Mouse (Mus musculus) cerebellum, postnatal 25 days (tissue): ENCODE results near the gene Atf1.
"Not testable (repeated sequence)": the region's sequence is repeated elsewhere in the genome, so short reads cannot be mapped to it uniquely, and the experiment has no call there.

Source experiments
- DNase-seq, 2 experiments: peaks; one replicate each; pipeline ENCODE4 v3.0.0; 2021; ENCODE audit warnings: mixed read lengths in 2 of 2

Gene Atf1

GRCm38 (mm10) chr15:100260351-100260750 is 32.7 kb downstream of the Atf1 start:
- DNase-seq, result not testable (repeated sequence)

DNA sequence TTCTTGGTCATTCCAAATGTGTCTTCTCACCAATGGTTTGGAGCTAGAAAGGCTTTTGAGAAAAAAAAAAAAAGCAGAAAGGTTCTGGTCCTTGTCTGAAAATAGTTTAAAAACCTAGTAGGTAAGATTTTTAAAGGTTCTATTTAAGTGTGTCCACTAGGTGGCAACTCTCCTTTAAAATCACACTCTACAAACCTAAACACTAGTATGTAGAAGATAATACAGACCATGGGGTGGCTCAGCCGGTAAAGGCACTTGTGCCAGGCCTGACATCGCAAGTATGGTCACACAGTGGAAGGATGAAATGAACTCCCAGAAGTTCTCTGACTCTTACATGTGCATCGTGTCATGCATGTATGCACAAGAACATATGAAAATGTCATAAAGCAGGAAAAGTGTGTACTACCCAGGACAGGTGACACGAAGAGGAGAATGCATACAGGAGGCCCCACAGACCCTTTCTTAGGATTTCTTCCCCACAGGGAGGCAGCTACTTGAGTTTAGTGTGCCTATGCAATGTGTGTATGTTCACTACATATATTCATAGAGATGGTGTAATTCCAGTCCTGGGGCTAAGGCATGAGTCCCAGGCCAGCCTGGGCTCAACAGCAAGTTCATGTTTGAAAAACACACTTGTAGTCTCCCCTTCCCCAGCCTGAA is 35.8 kb downstream of the Atf1 start:
- peak in 1 of 2 experiments; percentile 25 for DNase-seq

DNA sequence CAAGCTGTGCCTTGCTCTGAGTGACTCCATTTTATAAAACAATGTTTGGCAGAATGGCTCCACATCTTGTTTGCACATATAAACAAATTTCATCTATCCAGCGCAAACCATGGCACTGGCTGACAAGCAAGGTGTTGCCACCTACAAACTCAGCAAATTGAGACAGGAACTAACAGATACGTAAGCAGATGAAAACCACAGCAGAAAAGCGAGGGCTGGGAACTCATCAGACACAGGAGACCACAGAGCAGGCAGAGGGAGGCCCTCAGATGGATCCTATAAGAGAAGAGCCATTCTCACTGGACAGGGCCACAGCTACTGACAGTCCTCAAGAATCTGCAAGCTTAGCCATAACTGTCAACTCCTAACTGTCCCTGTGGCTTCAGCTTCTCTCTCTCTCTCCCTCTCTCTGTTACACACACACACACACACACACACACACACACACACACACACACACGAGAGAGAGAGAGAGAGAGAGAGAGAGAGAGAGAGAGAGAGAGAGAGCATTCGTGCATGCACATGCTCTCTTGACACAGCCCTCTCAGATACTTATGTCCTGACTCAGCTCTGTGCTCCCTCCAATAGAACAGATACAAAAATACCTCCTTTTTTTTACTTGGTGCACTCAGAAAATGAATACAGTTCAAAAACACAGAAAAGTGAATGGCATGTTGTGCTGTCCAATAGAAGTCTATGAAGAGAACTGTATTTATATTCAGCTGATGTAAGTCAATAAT is 38.1 kb downstream of the Atf1 start:
- DNase-seq, result no peak

DNA sequence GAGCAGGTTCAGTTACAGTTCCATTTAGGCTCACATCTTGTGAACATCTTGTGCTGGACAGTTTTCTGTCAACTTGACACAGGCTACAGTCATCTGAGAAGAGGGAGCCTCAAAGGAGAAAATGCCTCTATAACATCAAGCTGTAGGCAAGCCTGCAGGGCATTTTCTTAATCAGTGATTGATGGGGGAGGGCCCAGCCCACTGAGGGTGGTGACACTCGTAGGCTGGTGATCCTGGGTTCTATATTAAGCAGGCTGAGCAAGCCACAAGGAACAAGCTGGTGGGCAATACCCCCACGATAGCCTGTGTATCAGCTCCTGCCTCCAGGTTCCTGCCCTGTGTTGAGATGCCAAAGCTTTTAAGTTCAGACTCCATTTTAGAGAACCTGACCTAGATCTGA is 41.3 kb downstream of the Atf1 start:
- DNase-seq, result no peak

DNA sequence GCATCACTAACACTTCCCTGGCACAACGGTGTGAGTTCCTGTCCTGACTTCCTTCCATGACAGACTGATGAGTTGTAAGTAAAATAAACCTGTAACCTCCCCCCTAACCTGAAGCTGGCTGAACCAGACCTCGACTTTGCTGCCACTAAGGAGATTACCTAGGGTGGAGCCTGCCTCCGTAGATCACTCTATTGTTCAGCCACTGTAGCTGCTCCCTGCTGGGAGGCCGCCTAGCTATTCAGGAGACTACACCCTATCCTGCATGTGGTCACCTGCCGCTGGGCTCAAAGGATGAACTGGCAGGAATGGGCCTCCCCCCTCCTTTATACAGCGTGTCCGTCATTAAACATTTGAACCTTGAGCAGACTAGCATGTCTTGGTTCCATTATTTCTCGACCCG is 42.2 kb downstream of the Atf1 start:
- DNase-seq, result no peak

DNA sequence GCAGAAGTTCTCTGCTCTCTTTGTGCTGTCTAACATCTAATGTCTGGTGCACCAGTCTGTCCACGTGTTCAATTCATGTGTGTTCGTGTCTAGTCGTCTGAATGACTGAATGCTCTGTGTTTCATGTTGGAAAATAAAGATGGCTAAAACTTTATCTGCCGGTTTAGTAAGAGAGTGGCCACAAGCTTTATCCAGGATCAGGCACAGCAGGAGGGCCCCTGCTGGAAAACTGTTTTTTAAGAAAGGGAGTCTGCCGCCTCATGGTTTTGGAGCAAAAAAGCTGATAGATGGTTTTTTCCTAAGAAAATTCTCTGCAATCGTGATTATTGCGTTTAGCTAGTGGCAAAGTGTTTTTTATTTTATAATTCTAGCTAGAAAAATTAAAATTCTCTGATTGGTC is 43.0 kb downstream of the Atf1 start:
- DNase-seq, result not testable (repeated sequence)

DNA sequence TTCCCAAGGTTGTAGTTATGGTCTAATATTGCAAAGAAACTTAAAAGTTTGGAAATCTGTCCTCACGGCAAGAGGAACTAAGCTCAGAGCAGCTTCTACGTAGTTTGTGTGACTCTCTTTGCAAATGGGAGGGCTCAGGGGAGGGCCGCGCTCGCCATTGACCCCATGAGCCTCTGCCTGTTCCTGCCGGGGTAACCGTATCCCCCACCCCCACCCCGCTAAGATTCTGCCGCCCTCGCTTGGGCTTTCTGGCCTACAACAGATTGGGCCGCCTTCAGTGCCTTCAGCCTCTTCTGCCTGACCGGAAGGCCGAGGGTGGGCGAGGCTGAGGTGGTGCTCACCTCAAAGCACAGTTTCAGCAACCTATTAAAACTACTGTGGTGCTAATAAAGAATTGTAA is 43.8 kb downstream of the Atf1 start:
- DNase-seq, result no peak

GRCm38 (mm10) chr15:100273791-100274308 is 46.2 kb downstream of the Atf1 start:
- DNase-seq, result not testable (repeated sequence)

DNA sequence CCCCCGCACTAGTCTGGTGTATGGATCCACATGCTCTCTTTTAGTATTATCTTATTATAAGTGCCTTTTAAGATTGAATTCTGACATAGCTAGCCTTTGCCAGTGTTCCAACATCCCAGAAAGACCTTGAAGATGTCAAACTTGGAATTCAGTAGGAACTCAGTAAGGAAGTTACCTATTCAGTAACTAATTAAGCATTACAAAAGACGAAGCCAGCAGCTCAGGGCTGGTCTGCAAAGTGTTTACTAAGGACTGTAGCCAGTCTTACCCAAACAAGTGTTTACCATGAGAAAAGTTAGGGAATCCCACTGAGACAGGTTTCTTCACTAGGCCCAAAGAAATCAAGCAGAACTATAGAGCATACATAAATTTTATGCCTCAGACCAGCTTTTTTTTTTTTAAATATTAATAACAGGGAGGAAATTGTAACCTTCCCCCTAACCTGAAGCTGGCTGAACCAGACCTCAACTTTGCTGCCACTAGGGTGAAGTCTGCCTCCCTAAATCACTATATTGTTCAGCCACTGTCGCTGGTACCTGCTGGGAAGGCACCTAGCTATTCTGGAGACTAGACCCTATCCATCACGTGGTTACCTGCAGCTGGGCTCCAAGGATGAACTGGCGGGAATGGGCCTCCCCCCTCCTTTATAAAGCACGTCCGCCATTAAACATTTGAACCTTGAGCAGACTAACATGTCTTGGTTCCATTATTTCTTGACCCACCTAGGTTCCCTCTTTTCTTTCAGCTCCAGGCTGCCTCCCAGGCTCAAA is 47.4 kb downstream of the Atf1 start:
- no peak for DNase-seq

DNA sequence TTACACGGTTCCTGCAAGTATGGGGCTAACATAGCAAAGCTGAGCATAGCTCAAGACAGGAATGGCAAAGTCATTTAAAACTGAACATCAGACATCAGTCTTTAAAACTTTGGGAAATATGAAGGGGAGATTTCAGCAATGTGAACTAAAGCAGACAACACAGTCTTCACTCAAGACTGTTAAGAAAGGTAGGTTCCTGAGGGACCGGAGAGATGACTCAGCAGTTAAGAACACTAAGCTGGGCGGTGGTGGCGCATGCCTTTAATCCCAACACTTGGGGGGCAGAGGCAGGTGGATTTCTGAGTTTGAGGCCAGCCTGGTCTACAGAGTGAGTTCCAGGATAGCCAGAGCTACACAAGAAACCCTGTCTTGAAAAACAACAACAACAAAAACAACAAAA is 48.8 kb downstream of the Atf1 start:
- DNase-seq, result no peak

- DNase-seq, result no peak
Observed at GRCm38 (mm10) chr15:100277586-100277985, 50.0 kb downstream of the Atf1 start.

DNA sequence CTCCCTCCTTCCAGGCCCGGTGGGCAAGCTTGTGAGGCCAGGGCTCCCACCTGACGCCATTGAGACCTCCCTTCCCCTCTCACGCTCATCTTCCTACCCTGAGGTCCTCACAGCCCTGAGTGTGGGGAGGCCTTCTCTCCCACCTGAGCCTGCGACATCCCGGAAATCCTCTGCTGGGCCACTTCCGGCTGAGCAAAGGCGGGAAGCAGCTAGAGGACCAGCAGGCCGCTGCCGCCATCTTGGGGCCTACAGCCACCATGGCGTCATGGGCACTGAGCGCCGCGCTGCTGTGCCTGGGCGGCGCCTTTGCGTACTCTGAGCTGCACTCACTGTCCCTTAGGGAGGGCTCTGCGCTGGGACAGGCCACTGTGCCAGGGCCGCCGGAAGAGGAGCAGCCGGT is 53.0 kb downstream of the Atf1 start, which contains the start of gene Tmprss12:
Gene Tmprss12 (plus strand): TSS at position 212 of the 400 bp plus-strand sequence.
- DNase-seq, result no peak

DNA sequence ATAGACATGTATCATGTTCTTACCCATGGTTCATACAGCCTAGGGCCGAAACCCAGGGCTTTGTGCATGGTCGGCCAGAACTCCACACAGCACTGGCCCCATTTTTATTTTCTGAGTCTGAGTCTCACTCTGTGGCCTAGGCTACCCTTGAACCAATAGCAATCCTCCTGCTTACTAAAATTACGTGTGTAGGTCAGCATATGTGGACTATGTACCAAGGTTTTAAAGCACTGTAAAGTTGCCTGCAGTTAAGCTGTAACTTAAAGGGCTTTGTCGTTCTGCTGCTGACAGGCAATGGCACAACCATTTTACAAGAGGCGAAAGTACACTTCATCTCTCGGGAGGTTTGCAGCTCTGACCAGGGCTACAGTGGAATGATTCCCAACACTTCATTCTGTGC is 61.4 kb downstream of the Atf1 start:
- no peak for DNase-seq

GRCm38 (mm10) chr15:100290858-100291257 is 63.2 kb downstream of the Atf1 start:
- DNase-seq, result no peak

GRCm38 (mm10) chr15:100292326-100292725 is 64.7 kb downstream of the Atf1 start:
- no peak for DNase-seq

GRCm38 (mm10) chr15:100297856-100298255 is 70.2 kb downstream of the Atf1 start:
- DNase-seq, result no peak

DNA sequence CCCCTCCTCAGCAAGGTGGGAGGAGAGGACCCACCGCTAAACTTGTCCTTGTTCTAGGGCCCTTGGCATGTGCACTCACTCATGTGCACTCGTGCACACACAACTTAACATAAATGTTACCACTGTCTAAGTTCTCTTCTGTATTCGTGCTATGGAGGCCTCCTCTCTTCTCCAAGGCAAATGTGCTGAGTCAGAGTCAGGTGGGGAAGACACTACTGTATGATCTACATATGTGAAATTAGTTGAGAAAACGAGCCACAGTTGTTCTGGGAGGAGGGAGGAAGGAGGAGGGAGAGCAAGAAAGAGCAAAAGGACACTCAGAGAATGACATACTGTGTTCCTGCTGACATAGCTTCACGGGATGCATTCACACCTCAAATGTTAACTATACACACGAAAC is 72.9 kb downstream of the Atf1 start:
- DNase-seq, result no peak

- no peak for DNase-seq
Observed at GRCm38 (mm10) chr15:100301556-100301955, 73.9 kb downstream of the Atf1 start.

- DNase-seq, result peak in 1 of 2 experiments; percentile 29
Observed at GRCm38 (mm10) chr15:100303428-100304018, 75.9 kb downstream of the Atf1 start.

- peak; percentile 92 to 93 for DNase-seq
Observed at GRCm38 (mm10) chr15:100304019-100304991, 76.7 kb downstream of the Atf1 start, which contains the start of gene Mettl7a1. Gene Mettl7a1, plus strand, starts transcription at chr15:100304140.

GRCm38 (mm10) chr15:100306201-100306600 is 78.6 kb downstream of the Atf1 start:
- DNase-seq, result no peak
